ENCODE assay signal across 26 mouse cellular contexts in genomic region chr1:162723610-162724009, GRCm38 (mm10). TPM values are rescaled to one million over a fixed set of nuclear protein-coding genes. Genes with fewer than 3 reads are reported as not detected.
DNase-seq lines count a peak whose midpoint lies in the region; ATAC-seq lines count a peak whose summit lies in the region.
"Had no signal": no experiment of that assay in that cellular context is flagged by ENCODE, and none has a peak within 500 bp of the region (broad histone marks: within the 10 kb centered on the region; RNA-seq: fewer than 3 reads in every experiment).

No protein-coding gene starts in this region.

- peaks cover 15% of the 10 kb centered on the region for H3K36me3 ChIP-seq in intestine, embryonic 15.5 days
- peaks cover 50% of the 10 kb centered on the region for H3K36me3 ChIP-seq in liver, embryonic 13.5 days

- DNase-seq in c-Kit-positive CD71-positive TER-119-positive erythroid progenitor cells, embryonic 14.5 days (ENCODE audit: low spot score) = peak; percentile 47
- DNase-seq in liver, embryonic 13.5 days = peak; percentile 39
- no peak for DNase-seq in testis, postnatal 14 days (ENCODE audit: low spot score)
- no peak for DNase-seq in gastrocnemius, postnatal 10 days
- no peak for DNase-seq in cerebellum, adult 11-12 months
- DNase-seq: adrenal gland, postnatal 14 days; cerebellum, adult 18-20 months; cerebellum, postnatal 25 days; gastrocnemius, postnatal 14 days; heart, adult 11 months; heart, postnatal 14 days; kidney, adult 9 months; kidney, postnatal 14 days; lung, postnatal 36 days; thymus, adult 18-20 months; thymus, postnatal 4 days had no signal

- H3K4me2 ChIP-seq in intestine, embryonic 15.5 days (replicated peaks) = no peak overlapping the region
- peak overlapping the region; percentile 48 for H3K4me2 ChIP-seq in liver, embryonic 13.5 days
- H3K4me2 ChIP-seq: embryonic facial prominence, embryonic 12.5 days; heart, embryonic 12.5 days; lung, embryonic 15.5 days; neural tube, embryonic 13.5 days had no signal

- H3K4me1 ChIP-seq in intestine, embryonic 15.5 days (replicated peaks) = no peaks in the 10 kb centered on the region
- peaks cover 23% of the 10 kb centered on the region for H3K4me1 ChIP-seq in liver, embryonic 13.5 days (replicated peaks)
- H3K4me1 ChIP-seq: embryonic facial prominence, embryonic 12.5 days; lung, embryonic 15.5 days; midbrain, embryonic 10.5 days; neural tube, embryonic 13.5 days had no signal

- no peaks in the 10 kb centered on the region for H3K9me3 ChIP-seq in intestine, embryonic 15.5 days
- H3K9me3 ChIP-seq in liver, embryonic 13.5 days (replicated peaks) = no peaks in the 10 kb centered on the region
- H3K9me3 ChIP-seq: embryonic facial prominence, embryonic 12.5 days; heart, embryonic 12.5 days; lung, embryonic 15.5 days; midbrain, embryonic 10.5 days; neural tube, embryonic 13.5 days had no signal

- H3K9ac ChIP-seq in intestine, embryonic 15.5 days = no peak overlapping the region
- peak overlapping the region; percentile 39; the same call in 1 of the 2 replicates for H3K9ac ChIP-seq in liver, embryonic 13.5 days
- H3K9ac ChIP-seq: embryonic facial prominence, embryonic 12.5 days; heart, embryonic 12.5 days; lung, embryonic 15.5 days; neural tube, embryonic 13.5 days had no signal

- H3K27ac ChIP-seq in intestine, embryonic 15.5 days = no peak overlapping the region
- peak overlapping the region; percentile 77 for H3K27ac ChIP-seq in liver, embryonic 13.5 days
- H3K27ac ChIP-seq: embryonic facial prominence, embryonic 12.5 days; lung, embryonic 15.5 days; midbrain, embryonic 10.5 days; neural tube, embryonic 13.5 days had no signal

- no peak overlapping the region for H3K4me3 ChIP-seq in intestine, embryonic 15.5 days (replicated peaks)
- no peak overlapping the region for H3K4me3 ChIP-seq in liver, embryonic 13.5 days (replicated peaks)
- H3K4me3 ChIP-seq: embryonic facial prominence, embryonic 12.5 days; heart, embryonic 12.5 days; lung, embryonic 15.5 days; midbrain, embryonic 10.5 days; myocyte; neural tube, embryonic 13.5 days had no signal

- no peaks in the 10 kb centered on the region for H3K27me3 ChIP-seq in intestine, embryonic 15.5 days (replicated peaks)
- no peaks in the 10 kb centered on the region for H3K27me3 ChIP-seq in liver, embryonic 13.5 days
- H3K27me3 ChIP-seq: embryonic facial prominence, embryonic 12.5 days; heart, embryonic 12.5 days; lung, embryonic 15.5 days; neural tube, embryonic 13.5 days had no signal

- peak; percentile 79 for ATAC-seq in intestine, embryonic 15.5 days
- ATAC-seq in liver, embryonic 13.5 days (ENCODE audit: low read depth) = peak; percentile 100
- ATAC-seq in megakaryocyte-erythroid progenitor cell, adult 5-6 weeks (replicated peaks; ENCODE audit: low FRiP score, low TSS enrichment, poor library complexity, severe bottlenecking) = peak; percentile 79
- ATAC-seq: forebrain, embryonic 14.5 days; midbrain, embryonic 16.5 days had no signal

RNA-seq across cellular contexts. Expression of gene Prrc2c, which starts 16.7 kb away (rescaled TPM):
- 130 and 139 TPM in 2 replicates for polyA plus RNA-seq in intestine, embryonic 15.5 days (2015; fragmentation: Nextera tagmentation; extraction: Ambion mirVana)
- 52.3 and 54.8 TPM in 2 replicates for polyA plus RNA-seq in liver, embryonic 13.5 days (2015; fragmentation: Nextera tagmentation; extraction: Ambion mirVana)
- total RNA-seq in megakaryocyte-erythroid progenitor cell, adult 5-6 weeks (2014; fragmentation: Nextera tagmentation) = 251 and 298 TPM in 2 replicates
- 150 and 186 TPM in 2 replicates for total RNA-seq in megakaryocyte-erythroid progenitor cell, adult 5-6 weeks (2017)
- total RNA-seq in gastrocnemius, postnatal 10 days (2021) = 100 to 1,000 TPM in 1 of 2 experiments, 10 to 100 TPM in 1; 74.6 to 104 TPM

Comparison
In these comparisons a context has a peak if more than half of its experiments do, and no peak if none do; other contexts are left out.
1. DNase-seq: peak in c-Kit-positive CD71-positive TER-119-positive erythroid progenitor cells, embryonic 14.5 days (single experiment) and liver, embryonic 13.5 days (single experiment); none in testis, postnatal 14 days (single experiment), gastrocnemius, postnatal 10 days (single experiment) and cerebellum, adult 11-12 months (single experiment).
2. Peak in every context shown above with its lines, with median percentiles within 50 percentile points of each other: ATAC-seq.